Mouse (Mus musculus): ENCODE results near the gene Prss41. TPM values are rescaled to one million over a fixed set of nuclear protein-coding genes. Genes with fewer than 3 reads are reported as not detected.
A peak's percentile ranks its signal among the peaks of the same experiment; 100 is the strongest.
"Not testable (repeated sequence)": the region's sequence is repeated elsewhere in the genome, so short reads cannot be mapped to it uniquely, and the experiment has no call there.

Gene Prss41
- polyA plus RNA-seq (2012; rRNA removed), result 1.8 and 3.3 TPM in 2 replicates

DNA sequence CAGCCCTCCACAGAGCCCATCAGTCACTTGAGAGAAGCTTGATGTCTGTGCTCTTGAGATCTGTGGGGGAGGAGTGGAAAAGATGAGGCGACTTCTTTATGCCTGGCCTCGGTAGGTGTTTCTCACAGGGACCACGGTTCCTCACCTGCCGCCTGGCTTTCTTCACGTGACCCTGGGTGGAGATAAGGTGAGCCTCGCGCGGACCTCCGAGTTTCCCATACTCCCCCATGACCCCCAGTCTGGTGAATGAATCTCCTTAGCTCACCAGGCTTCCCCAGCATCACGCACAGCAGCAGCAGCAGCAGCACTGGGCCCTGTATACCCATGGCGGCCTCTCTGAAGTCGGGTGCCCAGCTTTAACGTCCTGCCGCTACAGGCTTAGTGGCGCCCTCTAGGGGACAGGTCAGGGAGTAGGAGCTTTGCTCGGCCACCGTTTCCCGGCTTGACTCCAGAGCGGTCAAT lies at the start of gene Prss41, which contains the start of gene Prss32:
TSS of gene Prss41 (minus strand) at position 361 of the 462 bp plus-strand sequence.
TSS of gene Prss32 (plus strand) at position 44 of the 462 bp plus-strand sequence.
- 33% methylated on average over 19 of the region's 19 CpGs for WGBS
- no peak for DNase-seq (ENCODE audit: low read depth, low spot score)

DNA sequence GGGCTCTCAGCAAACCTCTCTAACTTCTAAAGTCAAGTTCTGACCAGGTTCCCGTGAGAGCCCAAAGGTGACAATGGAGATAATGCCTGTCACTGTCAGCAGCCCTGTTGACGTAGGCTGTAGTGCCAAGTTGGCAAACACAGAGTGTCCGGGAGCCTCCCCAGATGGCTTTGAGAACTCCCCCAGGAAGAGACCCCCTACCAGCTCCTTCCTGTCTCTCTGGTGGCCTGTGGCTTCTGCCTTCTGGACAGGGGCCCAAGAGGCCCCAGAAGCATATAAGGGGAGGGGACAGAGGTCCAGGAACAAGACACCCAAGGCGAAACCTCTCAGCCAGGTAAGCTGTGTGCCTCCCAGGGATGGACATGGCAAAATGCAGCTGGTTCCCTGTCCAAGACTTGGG lies 36.6 kb upstream of the Prss41 start, which contains the start of the genes Dcpp1 and Dcpp2:
TSS of gene Dcpp1 (plus strand) at position 301 of the 400 bp plus-strand sequence.
TSS of gene Dcpp2 (plus strand) at position 305 of the 400 bp plus-strand sequence.
- 66% methylated on average over 4 of the region's 4 CpGs for WGBS
- DNase-seq (ENCODE audit: low read depth, low spot score), result not testable (repeated sequence)

DNA sequence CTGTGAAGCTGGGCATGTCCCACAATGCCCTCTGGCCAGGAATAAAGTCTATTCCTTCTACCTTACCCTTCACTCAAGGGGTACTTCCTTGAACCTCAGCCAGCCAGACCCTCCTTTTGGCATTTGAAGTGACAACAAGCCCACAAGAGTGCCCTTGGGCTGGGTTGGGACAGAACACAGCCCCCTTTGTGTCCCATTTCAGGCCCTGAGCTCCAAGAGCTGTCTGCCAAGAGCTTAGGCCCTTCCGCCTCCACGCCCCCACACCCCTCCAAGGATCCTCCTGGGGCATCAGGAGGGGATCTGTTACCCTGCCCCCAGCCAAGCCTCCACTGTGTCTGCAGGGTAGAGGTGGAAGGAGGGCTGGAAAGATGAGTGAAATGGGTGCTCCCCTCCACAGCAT lies 33.2 kb upstream of the Prss41 start:
- WGBS, result 93% methylated on average over 2 of the region's 2 CpGs
- DNase-seq (ENCODE audit: low read depth, low spot score), result no peak

DNA sequence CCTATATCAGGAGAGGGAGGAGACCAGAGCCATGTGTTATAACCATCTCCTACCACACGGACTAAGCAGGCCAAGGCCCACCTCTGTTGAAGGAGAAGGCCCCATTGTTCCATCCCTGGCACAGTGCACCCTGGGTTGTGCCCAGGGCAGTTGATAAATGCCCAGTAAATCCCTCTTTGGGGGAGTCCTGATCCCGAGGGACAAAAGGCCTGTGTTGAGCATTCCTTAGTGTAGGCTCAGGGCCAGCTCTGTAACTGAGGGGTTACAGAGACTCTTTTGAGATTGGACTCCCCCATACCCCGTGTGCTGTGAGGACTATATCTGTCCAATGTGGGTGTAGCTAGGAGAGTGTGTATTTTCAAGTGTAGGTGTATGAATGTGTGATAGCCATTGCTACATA lies 32.8 kb upstream of the Prss41 start:
- WGBS, result 58% methylated on average over 3 of the region's 3 CpGs

DNA sequence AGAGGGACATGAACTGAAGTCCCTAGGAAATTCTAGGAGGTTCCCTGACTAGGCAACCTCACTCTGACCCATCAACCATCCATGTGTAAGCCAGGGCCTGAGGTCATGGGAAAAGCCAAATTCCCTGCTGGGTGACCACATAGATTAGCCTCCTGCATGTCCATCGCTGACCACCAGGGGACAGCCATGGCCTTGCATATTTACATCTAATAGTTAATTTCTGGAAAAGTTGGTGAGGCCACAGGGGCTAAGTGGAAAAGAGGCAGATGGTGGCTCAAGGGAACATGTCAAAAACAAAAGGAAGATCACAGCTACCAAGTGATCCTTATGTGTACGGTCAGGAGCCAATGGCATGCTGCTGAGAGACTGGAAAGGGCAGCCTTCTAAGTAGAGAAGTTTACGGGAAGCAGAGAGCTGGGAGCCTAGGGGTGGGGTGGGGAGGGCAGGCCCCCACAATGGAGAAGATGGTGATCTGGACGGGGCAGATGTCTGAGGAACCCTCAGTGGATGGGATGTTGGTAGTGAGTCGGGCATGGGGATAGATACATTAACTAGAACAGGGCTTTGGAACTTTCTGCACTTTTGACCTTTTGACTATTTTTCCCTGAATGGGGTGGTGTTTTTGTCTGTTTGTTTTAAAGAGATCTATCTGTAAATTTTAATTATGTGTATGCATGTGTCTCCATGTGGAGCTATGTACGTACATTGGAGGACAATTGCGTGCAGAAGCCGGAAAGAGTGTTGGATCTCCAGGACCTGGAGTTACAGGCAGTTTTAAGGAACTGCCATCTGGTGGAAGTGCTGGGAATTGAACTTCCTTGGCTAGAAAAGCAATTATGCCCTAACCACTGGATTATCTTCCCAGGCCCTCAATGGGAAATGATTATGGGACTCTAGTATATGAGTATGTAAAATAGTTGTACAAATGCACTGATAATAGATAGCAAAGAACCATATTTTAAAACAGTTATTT lies 30.2 kb upstream of the Prss41 start:
- 33% methylated on average over 8 of the region's 8 CpGs for WGBS
- no peak for DNase-seq (ENCODE audit: low read depth, low spot score)

More for the DNA sequence above, 32.8 kb upstream of the Prss41 start:
- DNase-seq (ENCODE audit: low read depth, low spot score), result no peak

DNA sequence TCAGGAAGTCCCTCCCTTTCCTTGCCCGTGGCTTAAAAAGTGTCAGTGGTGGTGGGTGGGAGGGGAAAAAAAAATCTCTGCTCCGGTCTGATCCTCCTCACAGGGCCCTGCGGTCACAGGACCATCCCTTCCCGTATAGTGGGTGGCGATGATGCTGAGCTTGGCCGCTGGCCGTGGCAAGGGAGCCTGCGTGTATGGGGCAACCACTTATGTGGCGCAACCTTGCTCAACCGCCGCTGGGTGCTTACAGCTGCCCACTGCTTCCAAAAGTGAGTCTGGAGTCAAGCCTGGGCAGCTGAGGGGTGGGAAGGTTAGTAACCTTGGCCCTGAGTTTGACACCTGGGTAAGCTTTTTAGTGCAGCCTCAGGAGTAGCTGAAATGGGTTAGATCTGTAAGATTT lies 24.5 kb upstream of the Prss41 start:
- WGBS, result 87% methylated on average over 11 of the region's 11 CpGs
- no peak for DNase-seq (ENCODE audit: low read depth, low spot score)

DNA sequence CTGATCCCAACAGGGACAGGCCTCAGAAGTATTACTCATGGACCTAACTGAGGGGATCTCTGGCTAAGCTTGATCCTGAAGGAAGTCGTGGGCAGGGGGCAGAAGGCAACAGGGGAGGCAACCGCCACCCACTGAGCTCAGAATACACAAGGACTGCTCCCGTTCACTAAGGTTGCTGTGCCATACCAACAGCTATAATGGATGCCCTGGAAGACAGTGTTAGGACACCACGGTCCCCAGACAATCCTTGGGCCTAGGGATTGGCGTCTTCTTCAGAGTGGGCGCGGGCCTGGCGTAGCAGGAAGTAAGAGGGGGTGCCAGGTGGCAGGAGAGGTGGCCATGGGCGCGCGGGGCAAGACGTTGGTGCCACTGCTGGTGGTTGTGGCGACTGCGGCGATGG lies 23.8 kb upstream of the Prss41 start, which contains the start of gene Prss21:
TSS of gene Prss21 (plus strand) at position 301 of the 400 bp plus-strand sequence.
- no peak for DNase-seq (ENCODE audit: low read depth, low spot score)
- WGBS, result 89% methylated on average over 15 of the region's 15 CpGs

DNA sequence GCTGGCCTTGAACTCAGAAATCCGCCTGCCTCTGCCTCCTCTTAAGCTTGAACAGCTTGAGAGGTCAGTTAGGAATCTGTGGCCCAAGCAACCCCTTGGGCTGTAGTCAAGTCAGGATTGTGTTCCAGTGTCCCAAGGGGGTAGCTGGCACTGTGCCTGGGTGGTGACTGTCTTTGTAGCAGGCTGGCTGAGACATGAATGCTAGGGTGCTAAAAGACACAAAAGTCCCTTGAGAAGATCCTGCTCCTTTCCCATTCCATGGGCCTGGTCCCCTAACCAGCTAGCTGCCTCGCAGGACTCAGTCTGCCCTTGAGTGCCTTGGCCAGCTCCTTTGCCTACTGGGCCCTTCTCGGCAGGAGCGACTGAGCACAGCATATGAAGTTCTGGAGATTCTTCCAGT lies 19.0 kb upstream of the Prss41 start:
- DNase-seq (ENCODE audit: low read depth, low spot score), result no peak
- WGBS, result 92% methylated on average over 4 of the region's 4 CpGs

DNA sequence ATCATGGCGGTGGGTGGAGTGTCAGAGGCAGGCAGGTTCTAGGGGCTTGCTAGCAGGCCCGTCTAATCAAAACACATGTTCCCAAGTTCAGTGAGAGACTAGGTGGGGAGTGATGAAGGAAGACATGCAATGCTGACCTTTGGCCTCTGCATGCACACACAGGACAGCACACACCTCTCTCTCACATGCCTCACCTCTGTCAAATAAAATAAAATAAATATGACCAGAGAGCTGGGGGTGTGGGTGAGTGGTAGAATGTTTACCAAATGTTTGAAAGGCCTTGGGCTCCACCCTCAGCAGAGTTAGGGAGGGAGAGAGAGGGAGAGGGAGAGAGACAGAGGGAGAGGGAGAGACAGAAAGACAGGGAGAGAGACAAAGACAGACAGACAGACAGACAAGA lies 13.9 kb upstream of the Prss41 start:
- peak; percentile 70 for DNase-seq (ENCODE audit: low read depth, low spot score)
- 22% methylated on average over 2 of the region's 2 CpGs for WGBS

DNA sequence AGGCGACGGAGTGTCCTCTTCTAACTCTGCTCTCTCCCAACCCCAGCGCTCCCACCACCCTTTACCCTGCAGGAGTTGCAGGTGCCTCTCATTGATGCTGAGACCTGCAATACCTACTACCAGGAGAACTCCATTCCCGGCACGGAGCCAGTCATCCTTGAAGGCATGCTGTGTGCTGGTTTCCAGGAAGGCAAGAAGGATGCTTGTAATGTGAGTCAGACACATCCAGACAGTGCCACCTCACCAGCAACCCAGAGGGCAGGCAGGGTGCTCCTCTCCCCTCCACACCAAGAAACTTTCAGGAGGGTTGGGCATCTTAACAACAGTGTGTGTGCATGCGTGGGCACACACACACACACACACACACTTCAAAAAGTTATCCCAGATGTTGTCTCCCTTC lies 13.2 kb upstream of the Prss41 start:
- 86% methylated on average over 6 of the region's 6 CpGs for WGBS
- DNase-seq (ENCODE audit: low read depth, low spot score), result no peak

DNA sequence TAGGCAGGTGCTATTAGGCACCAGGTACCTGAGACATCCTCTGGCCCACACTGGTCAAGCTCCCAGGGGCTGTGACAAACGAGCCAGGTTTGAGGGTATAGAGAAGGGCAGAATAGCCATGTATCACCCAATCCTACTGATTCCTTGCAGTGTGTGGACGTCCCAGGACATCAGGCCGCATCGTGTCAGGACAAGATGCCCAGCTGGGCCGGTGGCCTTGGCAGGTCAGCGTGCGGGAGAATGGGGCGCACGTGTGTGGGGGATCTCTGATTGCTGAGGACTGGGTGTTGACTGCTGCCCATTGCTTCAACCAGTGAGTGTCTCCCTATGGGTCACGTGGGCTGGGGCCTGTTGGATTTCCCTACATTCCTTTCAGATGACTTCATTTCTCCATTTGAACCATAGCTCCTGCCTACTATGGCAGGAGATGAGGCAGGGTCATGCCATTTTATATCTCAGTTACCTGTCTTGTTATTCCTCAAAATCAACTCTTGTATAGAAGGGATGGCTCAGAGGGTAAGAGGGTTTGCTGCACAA lies 10.3 kb upstream of the Prss41 start:
- WGBS, result 51% methylated on average over 10 of the region's 10 CpGs

DNA sequence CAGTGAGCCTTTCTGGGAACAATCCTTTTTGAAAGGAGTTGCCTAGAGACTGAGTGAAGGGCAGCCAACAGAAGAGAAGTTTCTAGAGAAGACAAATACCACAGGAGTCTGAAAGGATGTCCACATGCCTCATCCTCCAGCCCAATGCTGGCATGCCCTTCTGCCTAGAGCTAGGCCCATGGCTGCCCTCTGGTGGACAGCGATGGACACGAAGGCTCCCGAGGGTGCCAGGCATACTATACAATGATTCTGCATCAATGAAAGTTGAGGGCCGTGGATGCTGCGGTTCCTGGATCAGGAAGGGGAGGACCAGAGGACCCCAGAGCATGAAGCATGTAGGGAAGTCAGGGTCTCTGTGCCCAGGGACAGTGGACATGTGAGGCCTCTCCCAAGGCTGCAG lies 9.3 kb upstream of the Prss41 start:
- no peak for DNase-seq (ENCODE audit: low read depth, low spot score)
- 19% methylated on average over 5 of the region's 5 CpGs for WGBS

More for the DNA sequence above, 10.3 kb upstream of the Prss41 start:
- DNase-seq (ENCODE audit: low read depth, low spot score), result no peak

DNA sequence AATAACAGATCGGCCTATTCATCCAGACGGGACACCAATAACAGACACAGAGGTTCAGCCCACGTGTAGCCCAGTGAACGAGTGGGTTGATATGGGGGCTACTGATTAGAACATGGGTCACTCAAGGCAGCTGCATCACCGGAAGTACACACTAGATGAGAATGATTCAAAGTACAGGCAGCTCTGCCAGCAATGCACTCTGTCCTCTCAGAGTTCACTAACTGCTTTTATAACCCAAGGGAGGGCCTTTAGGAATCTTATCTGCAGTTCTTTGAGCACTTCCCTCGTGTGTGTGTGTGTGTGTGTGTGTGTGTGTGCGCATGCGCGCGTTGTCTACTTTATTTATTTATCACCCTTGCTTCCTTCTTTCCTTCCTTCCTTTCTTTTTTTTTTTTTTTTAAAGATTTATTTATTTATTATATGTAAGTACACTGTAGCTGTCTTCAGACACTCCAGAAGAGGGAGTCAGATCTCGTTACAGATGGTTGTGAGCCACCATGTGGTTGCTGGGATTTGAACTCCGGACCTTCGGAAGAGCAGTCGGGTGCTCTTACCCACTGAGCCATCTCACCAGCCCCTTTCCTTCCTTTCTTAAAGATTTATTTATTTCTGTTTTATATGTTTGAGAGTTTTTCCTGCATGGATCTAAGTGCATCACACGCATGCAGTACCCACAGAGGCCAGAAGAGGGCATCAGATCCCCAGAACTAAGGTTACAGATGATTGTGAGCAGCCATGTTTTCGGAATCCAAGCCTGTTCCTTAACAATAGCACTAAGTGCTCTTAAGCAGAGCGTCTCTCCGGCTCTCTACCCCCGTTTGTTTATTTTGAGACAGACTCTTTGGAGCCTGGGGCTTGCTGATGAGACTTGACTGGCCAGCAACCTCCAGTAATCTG lies 7.1 kb upstream of the Prss41 start:
- 21% methylated on average over 18 of the region's 19 CpGs for WGBS
- DNase-seq (ENCODE audit: low read depth, low spot score), result no peak

DNA sequence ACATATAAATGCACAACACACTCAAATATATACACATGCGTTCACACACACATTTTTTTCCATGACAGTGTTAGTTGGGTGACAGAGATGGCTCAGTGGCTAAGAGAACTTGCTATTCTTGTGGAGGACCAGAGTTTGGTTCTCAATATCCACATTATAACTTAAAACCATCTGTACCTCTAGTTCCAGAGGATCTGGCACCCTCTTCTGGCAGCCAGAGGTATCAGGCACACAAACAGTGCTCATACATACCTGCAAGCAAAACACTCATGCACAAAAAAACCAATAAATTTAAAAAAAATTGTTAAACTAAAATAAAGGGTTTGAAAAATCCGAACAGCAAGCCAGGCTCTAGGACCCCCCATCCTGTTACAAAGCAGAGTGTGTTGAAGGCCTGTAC lies 6.1 kb upstream of the Prss41 start:
- no peak for DNase-seq (ENCODE audit: low read depth, low spot score)
- WGBS, result 80% methylated on average over 2 of the region's 2 CpGs

DNA sequence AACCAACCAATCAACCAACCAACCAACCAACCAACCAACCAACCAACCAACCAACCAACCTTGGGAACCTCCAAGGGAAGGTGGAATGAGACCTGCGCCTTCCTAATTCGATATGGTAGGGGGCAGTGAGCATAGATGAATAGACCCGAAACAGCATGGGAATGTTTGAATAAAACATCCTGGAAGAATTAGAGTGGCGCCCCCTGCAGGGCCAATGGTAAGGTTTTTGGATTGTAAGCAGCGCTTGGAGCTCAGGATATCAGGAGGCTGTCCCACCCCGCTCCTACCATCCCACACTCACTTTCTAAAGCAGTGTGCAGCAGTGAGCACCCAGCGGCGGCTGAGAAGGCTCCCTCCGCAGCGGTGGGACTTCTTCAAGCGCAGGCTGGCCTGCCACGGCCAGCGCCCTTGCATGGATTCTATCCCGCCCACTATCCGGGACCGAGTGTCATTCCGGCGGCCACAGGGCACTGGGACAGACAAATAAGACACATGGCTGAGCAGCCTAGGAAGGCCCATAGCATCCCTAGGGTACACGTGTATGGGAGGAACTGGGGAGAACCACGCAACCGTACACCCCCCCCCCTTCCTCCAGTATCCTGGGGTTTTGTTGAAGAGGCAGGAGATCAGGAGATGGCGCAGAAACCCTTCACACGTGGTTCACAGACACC lies 696 bp downstream of the Prss41 start:
- 76% methylated on average over 23 of the region's 23 CpGs for WGBS
- no peak for DNase-seq (ENCODE audit: low read depth, low spot score)

DNA sequence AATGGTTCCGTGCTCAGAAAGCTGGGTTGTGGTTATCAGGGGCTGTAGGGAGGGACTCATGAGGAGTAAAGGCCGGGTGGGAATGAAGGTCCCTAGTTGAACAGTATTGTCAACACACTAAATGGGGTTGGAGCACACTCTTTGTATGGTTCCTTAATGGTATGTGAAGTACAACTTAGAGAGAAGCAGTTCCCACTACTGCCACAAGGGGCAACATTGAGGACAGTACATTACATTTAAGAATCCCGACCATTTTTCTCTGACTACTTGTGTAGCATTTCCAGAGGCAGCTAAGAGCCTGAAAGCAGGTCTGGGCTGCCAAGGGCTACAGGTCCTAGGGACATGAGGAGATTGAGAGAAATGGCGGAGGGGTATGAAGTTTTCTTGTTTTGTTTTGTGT lies 2.8 kb downstream of the Prss41 start:
- DNase-seq (ENCODE audit: low read depth, low spot score), result no peak
- 36% methylated on average over 4 of the region's 4 CpGs for WGBS

DNA sequence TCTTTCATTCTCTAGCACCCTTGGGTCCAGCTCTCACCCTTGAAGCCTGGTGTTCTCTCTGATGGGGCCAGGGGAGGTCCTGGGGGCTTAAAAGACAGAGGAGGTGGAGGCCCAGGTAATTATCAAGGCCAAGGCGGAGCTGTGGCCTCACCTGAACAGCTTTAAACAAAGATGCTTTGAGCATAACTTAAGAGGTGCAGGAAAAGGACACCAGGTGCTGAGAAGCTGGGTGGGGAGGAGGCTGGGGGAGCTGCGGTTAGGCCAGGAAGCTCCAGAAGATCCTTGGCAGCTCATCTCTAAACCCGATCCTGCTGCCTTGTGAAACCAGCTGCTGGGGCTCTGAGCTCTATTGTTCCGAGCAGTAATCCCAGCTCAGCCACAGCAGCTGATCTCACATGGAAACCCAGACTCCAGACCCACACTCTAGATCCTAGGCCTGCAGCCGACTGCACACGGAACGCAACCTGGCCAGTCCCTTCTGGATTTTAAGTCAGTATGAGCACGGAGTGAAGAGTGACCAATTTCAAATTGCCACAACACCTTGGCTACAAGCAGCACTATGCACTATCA lies 7.9 kb downstream of the Prss41 start, which contains the start of gene Prss33:
TSS of gene Prss33 (minus strand) at position 51 of the 570 bp plus-strand sequence.
- WGBS, result 71% methylated on average over 8 of the region's 8 CpGs
- no peak for DNase-seq (ENCODE audit: low read depth, low spot score)

DNA sequence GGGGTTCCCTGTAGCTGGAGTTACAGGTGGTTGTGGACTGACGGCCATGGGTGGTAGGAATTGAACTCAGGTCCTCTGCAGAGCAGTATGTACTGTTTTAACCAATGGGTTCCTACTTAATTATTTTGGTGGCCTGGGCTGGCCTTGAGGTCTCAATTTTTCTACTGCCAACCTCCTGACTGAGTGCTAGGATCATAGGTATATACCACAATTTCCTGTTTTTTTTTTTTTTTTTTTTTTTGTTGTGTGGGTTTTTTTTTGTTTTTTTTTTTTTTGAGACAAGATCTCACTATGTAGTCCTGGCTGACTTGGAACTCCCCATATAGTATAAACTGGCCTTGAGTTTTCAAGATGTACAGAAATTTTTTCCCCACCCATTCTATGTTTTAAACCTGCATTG lies 12.8 kb downstream of the Prss41 start:
- 100% methylated on average over 1 of the region's 1 CpGs for WGBS
- DNase-seq (ENCODE audit: low read depth, low spot score), result no peak

All from large intestine, adult 2 months (tissue).